Mouse (Mus musculus): ENCODE results near the gene Tshz2. TPM values are rescaled to one million over a fixed set of nuclear protein-coding genes. Genes with fewer than 3 reads are reported as not detected.

The Tshz2 gene
- polyA plus RNA-seq, 1 experiment from 2014 or later: not detected

DNA sequence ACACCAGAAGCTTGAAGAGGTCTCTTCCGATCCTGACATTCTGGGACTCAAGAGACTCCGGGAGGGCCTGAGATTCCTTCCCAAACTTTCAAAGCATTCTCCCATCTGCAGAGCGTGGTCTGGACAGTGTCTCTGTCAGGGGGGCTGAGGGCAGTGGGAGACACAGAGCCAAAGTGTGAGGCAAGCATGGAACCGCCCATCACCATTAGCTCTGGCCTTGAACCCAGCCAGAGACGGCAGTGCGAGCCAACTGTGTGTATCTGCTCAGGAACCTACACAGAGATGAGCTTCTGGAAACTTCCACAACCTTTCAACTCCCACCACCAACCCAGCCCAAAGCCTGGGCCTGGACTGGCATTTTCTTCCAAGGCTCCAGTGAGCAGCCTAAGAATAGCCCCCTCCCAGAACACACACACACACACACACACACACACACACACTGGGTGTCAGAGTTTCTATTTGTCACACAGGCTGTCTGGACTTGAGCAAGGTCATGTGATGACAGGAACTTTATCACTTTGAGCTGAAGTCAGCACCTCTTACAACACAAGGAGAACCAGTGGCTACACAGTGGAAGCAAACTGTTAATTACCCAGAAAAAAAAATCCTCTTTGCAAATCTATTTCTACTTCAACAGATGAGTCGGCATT lies 67.2 kb downstream of the Tshz2 start:
- no peak overlapping the region for H3K4me3 ChIP-seq (ENCODE audit: inconsistent target)
- WGBS (ENCODE audit: missing documents): 88% methylated on average over 7 of the region's 7 CpGs
- H3K79me2 ChIP-seq (ENCODE audit: inconsistent target): no peaks in the 10 kb centered on the region
- H3K27ac ChIP-seq: no peak overlapping the region
- H3K36me3 ChIP-seq (ENCODE audit: inconsistent target): no peaks in the 10 kb centered on the region

DNA sequence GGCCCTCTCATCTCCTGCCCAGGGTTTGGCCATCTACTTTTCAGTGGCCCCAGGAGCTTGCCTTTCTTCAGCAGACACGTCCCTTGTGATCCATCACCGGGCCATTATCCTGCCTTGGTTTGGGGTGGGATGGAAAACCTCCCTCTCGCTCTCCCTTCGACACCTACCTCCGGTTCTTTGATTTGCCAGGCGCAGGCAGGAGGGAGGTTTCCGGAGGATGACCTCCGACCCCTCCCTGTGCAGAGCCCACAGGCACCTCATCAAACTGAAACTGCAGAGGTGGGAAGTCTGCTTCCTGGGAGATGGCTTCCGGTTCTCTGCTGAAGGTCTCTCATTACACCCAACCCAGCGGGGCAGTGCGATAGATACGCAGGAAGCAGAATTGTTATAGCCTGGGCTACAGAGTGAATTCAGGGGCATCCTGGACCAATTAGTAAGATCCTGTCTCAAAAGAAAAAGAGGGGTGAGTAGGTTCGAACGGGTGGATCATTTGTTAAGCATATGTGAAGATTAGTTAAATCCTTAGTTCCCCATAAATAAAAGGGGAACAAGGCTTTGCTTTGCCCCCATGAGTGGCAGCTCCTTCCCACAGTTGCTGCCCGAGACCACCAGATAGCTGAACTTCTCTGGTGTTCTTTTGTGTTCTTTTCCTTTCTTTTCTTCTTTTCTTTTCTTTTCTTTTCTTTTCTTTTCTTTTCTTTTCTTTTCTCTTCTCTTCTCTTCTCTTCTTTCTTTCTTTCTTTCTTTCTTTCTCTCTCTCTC lies 70.1 kb downstream of the Tshz2 start:
- WGBS (ENCODE audit: missing documents): 38% methylated on average over 15 of the region's 15 CpGs

DNA sequence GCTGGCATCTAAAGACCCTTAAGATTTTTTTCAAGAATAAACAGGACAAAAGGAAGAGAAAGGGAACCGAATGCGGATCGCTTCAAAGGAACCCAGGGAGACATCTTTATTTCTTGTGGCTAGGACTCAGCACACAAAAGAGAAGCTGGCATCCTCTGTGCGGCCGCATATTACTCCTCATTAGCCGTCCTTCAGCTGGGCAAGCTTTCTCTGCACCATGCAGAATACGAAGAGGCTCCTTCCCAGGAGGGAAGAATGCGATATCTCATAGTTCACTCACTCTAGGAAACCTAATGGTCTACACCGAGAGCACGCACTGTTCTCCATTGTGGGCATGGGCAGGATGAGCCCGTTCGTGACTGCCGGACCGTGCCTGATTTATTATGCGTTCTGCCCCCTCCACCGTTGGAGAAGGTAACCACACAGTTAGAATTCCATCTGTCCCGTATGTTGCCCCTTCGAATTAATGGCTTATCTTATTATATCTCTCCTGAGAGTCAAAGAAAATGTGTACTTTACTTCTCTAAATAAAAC lies 89.0 kb downstream of the Tshz2 start:
- H3K79me2 ChIP-seq (ENCODE audit: inconsistent target): no peaks in the 10 kb centered on the region
- no peaks in the 10 kb centered on the region for H3K36me3 ChIP-seq (ENCODE audit: inconsistent target)
- WGBS (ENCODE audit: missing documents): 86% methylated on average over 18 of the region's 18 CpGs
- H3K27ac ChIP-seq: no peak overlapping the region
- no peak overlapping the region for H3K4me3 ChIP-seq (ENCODE audit: inconsistent target)

More for the DNA sequence above, 70.1 kb downstream of the Tshz2 start:
- H3K79me2 ChIP-seq (ENCODE audit: inconsistent target): no peaks in the 10 kb centered on the region
- H3K4me3 ChIP-seq (ENCODE audit: inconsistent target): no peak overlapping the region
- no peak overlapping the region for H3K27ac ChIP-seq
- H3K36me3 ChIP-seq (ENCODE audit: inconsistent target): no peaks in the 10 kb centered on the region

DNA sequence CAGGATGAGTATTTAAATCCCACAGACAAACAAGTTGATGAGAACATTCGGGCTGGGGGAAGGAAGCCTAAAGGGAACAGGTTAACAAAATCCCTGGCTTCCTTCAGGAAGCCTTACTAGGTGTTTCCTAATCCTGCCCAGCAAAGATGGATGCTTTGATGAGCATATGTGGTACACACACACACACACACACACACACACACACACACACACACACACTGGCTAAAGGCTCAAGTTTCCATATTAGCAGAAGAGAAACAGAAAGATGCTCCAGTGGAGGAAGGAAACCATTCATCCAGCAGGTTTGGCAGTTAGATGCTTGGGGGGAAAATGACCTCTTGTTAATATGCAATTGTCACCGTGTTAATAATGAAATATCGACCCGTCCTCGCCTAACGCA lies 89.5 kb downstream of the Tshz2 start:
- H3K79me2 ChIP-seq (ENCODE audit: inconsistent target): no peaks in the 10 kb centered on the region
- no peak overlapping the region for H3K27ac ChIP-seq
- H3K36me3 ChIP-seq (ENCODE audit: inconsistent target): no peaks in the 10 kb centered on the region
- H3K4me3 ChIP-seq (ENCODE audit: inconsistent target): no peak overlapping the region
- WGBS (ENCODE audit: missing documents): 88% methylated on average over 6 of the region's 6 CpGs

DNA sequence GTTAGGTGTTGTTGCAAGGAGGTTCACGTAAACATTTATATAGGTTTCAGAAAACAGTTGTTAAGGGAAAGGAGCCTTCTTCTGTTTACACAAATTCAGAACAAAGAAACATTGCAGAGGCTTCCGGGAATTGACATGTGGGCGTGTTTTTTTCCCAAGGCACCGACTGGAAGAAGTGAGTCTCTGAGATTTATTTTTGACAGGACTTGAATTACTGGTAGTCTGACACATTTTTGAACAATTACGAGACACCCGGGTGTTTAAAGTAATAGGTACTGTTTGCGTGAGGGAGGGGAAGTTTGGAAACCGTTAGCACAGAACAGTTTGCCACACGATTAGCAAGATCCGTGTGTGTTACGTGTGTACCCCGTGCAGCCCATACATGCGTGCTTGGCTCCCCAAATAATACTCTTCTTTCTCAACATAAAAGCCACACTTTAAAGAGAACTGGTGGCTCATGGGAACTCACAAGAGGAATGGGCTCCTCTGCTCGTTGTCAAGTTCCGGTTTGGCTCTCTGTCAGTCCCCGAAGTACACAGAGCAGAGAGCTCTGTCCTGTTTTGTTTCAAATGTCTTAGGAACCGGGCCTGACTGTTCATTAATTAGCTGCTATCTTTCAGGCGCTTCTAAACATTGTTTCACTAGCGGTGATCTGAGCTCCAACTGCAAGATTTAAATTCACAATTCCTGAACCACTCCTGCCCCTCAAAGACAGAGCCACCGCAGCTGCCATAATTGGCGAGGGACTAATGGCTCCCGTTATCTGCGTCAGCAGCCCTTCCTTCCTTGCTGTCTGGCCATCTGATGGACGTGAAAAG lies 91.0 kb downstream of the Tshz2 start:
- H3K4me3 ChIP-seq (ENCODE audit: inconsistent target): no peak overlapping the region
- 13% methylated on average over 24 of the region's 24 CpGs for WGBS (ENCODE audit: missing documents)
- no peaks in the 10 kb centered on the region for H3K36me3 ChIP-seq (ENCODE audit: inconsistent target)
- no peaks in the 10 kb centered on the region for H3K79me2 ChIP-seq (ENCODE audit: inconsistent target)
- no peak overlapping the region for H3K27ac ChIP-seq

DNA sequence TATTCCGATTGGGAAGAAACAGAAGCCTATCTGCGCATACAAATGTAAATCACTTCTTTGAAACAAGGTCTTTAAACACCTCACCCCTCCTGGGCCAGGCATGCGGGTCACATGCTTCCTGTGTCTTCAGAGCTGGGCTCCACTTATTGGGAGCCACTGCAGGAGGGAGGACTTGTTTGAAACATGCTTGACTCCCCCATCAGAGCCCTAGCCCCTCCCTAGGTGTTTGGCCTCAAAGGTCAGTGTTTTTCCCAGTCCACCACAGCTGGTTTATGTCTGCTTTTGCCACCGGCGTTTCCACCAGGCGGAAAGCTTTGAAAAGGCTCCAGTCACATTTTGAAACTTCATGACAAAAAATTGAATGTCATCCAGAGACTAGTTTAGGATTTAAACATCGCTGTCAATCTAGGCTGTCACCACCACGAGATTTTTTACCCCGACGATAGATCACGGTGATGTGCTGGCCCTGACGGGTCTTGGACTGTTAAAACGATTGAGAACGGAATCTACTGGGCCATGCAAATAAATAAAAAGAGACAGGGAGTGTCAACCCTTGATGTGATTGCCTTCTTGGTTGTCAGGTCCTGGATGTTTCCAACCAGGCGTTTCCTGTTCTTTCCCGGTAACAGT lies 96.0 kb downstream of the Tshz2 start:
- Histone ChIP-seq H3K4me3 (ENCODE audit: inconsistent target) (no peak overlapping the region), H3K27ac (no peak overlapping the region), H3K36me3 (ENCODE audit: inconsistent target) (no peaks in the 10 kb centered on the region), H3K79me2 (ENCODE audit: inconsistent target) (no peaks in the 10 kb centered on the region)
- WGBS (ENCODE audit: missing documents): 87% methylated on average over 16 of the region's 16 CpGs

DNA sequence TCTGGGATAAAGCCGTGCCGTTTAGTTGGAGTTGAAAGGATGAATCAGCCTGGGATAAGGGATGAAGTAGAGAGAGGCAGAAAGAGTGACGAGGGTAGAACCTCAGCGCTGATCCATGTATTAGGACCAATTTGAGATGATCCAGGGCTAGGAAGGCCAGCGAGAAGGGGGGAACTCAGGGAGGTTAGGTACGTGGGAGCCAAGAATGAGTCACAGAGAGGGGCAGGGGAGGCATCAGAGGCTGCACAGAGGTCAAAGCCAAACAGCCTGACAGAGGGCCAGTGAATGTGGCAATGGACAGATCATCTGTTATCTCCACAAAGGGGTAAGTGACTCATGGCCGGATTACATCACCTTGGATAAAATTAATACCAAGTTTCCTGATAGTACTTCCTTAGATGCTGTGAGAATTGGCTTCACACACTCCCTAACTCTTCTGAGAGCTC lies 97.8 kb downstream of the Tshz2 start:
- Histone ChIP-seq H3K36me3 (ENCODE audit: inconsistent target) (no peaks in the 10 kb centered on the region), H3K79me2 (ENCODE audit: inconsistent target) (no peaks in the 10 kb centered on the region), H3K4me3 (ENCODE audit: inconsistent target) (no peak overlapping the region), H3K27ac (no peak overlapping the region)
- 75% methylated on average over 7 of the region's 7 CpGs for WGBS (ENCODE audit: missing documents)

DNA sequence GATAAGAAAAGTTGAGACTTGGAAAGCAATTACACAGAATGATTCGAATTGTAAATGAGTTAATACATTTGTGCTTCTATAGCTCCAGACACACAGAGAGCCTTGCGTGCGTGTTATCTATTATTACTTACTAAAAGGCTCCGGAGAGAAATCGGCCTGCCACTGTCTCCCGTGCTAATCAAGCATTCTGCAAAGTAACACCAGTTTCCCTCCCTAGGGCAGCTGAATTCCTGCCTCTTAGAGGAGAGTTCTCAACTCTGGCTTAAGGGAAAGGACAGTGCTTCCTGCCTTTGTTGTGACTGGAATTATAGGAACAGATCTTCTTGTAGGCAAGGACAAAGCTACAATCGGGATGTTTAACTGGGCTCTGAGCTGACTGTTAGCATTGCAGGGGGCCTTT lies 101.2 kb downstream of the Tshz2 start:
- WGBS (ENCODE audit: missing documents): 75% methylated on average over 7 of the region's 7 CpGs
- H3K4me3 ChIP-seq (ENCODE audit: inconsistent target): no peak overlapping the region
- no peak overlapping the region for H3K27ac ChIP-seq
- no peaks in the 10 kb centered on the region for H3K79me2 ChIP-seq (ENCODE audit: inconsistent target)
- H3K36me3 ChIP-seq (ENCODE audit: inconsistent target): no peaks in the 10 kb centered on the region

DNA sequence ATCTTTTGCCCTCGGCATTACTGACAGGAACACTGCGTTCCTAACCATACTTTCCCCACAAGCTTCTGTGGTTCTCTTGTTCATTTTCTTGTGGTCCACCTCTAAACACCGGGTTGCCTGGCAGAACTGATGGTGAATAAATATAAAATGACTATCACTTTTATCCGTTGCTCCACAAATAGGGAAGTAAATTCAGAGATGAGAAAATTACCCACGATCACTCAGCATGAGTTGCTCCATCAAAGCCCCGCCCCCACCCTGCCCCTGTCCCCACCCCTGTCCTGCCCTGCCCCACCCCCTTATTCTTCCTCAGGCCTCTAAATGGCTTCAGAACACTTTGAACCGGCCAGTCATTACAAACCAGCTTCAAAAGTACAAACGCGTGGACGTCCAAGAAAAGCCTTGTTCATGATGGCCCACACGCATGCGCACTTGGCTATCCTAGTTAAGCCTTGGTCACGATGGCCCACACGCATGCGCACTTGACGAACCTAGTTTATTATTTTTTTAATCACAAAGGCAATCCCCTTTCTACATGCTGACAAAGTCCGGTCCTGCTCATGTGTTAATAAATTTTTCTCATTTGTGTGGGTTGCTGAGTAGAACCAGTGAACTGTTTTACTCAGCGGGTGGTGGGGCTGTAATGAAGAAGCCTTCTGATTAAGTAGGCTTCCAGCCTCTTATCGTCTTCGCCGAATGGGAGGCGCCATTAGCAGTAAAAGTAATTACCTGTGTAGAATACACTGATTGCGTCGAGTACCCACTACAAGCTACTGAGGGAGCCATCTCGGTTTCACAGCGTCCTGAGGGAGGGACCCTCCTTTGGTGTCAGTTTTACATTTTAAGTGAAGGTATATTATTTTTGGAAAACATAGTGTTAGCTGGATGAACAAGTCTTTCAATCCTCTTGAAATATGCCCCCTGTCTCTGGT lies 102.9 kb downstream of the Tshz2 start:
- Histone ChIP-seq H3K79me2 (ENCODE audit: inconsistent target) (no peaks in the 10 kb centered on the region), H3K36me3 (ENCODE audit: inconsistent target) (no peaks in the 10 kb centered on the region), H3K27ac (no peak overlapping the region), H3K4me3 (ENCODE audit: inconsistent target) (no peak overlapping the region)
- WGBS (ENCODE audit: missing documents): 70% methylated on average over 26 of the region's 26 CpGs

DNA sequence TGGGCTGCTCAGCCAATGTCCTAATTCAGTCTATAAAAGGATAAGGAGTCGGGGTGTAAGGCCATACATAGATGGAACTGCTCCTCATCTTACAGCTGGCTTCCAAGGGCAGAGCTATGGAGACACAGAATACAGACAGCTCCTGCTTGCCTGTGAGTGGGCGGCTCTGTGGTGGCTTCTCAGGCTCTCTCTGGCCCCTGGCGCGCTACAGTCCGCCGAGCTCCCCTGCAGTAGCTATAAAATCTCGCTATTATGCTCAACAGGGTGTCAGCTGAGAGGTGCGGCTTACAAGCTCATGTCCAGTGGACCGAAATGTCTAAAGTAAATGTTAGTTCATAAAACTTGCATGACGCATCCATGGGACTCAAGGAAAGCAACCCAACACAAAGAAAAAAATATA lies 108.2 kb downstream of the Tshz2 start:
- Histone ChIP-seq H3K27ac (no peak overlapping the region), H3K4me3 (ENCODE audit: inconsistent target) (no peak overlapping the region), H3K36me3 (ENCODE audit: inconsistent target) (no peaks in the 10 kb centered on the region), H3K79me2 (ENCODE audit: inconsistent target) (no peaks in the 10 kb centered on the region)
- WGBS (ENCODE audit: missing documents): 95% methylated on average over 9 of the region's 10 CpGs

DNA sequence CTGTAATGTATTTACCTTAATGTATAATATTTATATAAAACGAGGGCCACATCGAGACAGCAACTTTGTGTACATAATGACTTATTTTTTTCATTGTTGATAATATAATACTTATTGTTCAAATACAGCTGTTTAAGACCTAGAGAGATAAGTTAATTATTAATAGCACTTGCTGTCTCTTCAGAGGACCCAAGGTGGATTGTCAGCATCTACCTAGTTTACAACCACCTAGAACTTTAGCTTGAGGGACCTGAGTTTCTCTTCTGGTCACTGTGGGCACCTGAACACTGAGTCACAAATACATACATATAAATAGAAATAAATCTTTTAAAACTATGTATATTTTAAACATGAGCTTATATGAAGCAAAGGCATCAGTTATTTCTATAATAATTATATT lies 110.0 kb downstream of the Tshz2 start:
- WGBS (ENCODE audit: missing documents): 96% methylated on average over 2 of the region's 2 CpGs
- H3K27ac ChIP-seq: no peak overlapping the region

DNA sequence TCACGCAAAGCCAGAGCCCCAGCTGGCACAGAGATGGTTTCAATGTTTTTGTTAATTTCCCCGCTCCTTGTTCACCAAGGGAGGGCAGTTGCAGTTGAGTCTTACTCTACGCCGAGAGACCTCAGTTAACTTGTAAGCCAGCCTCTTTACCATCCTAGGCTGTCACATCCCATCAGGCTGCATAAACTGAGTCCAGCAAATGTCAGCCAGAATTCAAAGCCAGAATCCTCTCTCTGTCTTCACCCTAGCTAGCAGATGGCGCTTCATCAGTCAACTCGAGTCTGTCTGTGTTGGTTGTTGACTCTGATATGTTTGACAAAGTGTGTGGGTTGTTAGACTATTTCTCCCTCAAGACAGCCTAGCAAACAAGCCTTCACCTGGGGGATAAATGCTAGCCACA lies 110.5 kb downstream of the Tshz2 start:
- 87% methylated on average over 6 of the region's 6 CpGs for WGBS (ENCODE audit: missing documents)
- Histone ChIP-seq H3K79me2 (ENCODE audit: inconsistent target) (no peaks in the 10 kb centered on the region), H3K36me3 (ENCODE audit: inconsistent target) (no peaks in the 10 kb centered on the region), H3K27ac (no peak overlapping the region), H3K4me3 (ENCODE audit: inconsistent target) (no peak overlapping the region)

More for the DNA sequence above, 110.0 kb downstream of the Tshz2 start:
- Histone ChIP-seq H3K79me2 (ENCODE audit: inconsistent target) (no peaks in the 10 kb centered on the region), H3K36me3 (ENCODE audit: inconsistent target) (no peaks in the 10 kb centered on the region), H3K4me3 (ENCODE audit: inconsistent target) (no peak overlapping the region)

DNA sequence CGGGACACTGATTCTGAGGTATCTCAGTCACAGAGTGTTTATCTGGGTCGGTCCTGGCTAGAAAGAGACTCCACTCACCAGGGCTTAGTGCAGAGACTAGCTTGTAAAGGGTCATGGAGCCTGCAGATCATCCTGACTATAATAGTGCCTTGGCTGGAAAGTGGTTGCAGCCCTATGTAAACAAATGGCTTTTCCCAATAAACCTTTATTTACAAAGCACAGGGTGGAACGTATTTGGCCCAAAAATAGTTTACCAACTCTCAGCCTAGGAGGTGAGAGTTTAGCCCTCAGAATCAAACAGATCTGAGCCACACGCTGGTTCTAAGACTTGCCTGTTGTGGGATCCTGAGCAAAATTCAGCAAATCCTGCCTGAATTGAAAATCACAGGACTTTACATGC lies 111.1 kb downstream of the Tshz2 start:
- H3K27ac ChIP-seq: no peak overlapping the region
- no peaks in the 10 kb centered on the region for H3K79me2 ChIP-seq (ENCODE audit: inconsistent target)
- H3K4me3 ChIP-seq (ENCODE audit: inconsistent target): no peak overlapping the region
- no peaks in the 10 kb centered on the region for H3K36me3 ChIP-seq (ENCODE audit: inconsistent target)
- WGBS (ENCODE audit: missing documents): 73% methylated on average over 4 of the region's 4 CpGs
